Mouse (Mus musculus): ENCODE results near the gene Pknox1. TPM values are rescaled to one million over a fixed set of nuclear protein-coding genes. Genes with fewer than 3 reads are reported as not detected.

The Pknox1 gene
- polyA plus RNA-seq, 1 experiment, result 0.36 TPM

GRCm38 (mm10) chr17:31564858-31565140 lies 265 bp downstream of the Pknox1 start:
- Histone ChIP-seq H3K4me3 (replicated peaks) (peak overlapping the region; percentile 72), H3K9me3 (ENCODE audit: control insufficient read depth, low read length) (no peaks in the 10 kb centered on the region), H3K36me3 (ENCODE audit: control insufficient read depth) (peaks cover 17% of the 10 kb centered on the region), H3K27me3 (ENCODE audit: control insufficient read depth) (no peaks in the 10 kb centered on the region), H3K4me1 (ENCODE audit: control insufficient read depth) (peaks cover 44% of the 10 kb centered on the region)
- TF ChIP-seq GATA1 (IDR thresholded peaks at IDR 0.05; ENCODE audit: low read length), result no peak

GRCm38 (mm10) chr17:31565141-31566056 lies 865 bp downstream of the Pknox1 start:
- H3K9me3 ChIP-seq (ENCODE audit: control insufficient read depth, low read length), result no peaks in the 10 kb centered on the region
- H3K27me3 ChIP-seq (ENCODE audit: control insufficient read depth), result no peaks in the 10 kb centered on the region
- TF ChIP-seq GATA1 (IDR thresholded peaks at IDR 0.05; ENCODE audit: low read length), result no peak
- TF ChIP-seq TAL1 (IDR thresholded peaks at IDR 0.05; ENCODE audit: low read length), result no peak
- H3K4me3 ChIP-seq (replicated peaks), result peak overlapping the region; percentile 72
- H3K4me1 ChIP-seq (ENCODE audit: control insufficient read depth), result peaks cover 44% of the 10 kb centered on the region
- H3K36me3 ChIP-seq (ENCODE audit: control insufficient read depth), result peaks cover 17% of the 10 kb centered on the region

GRCm38 (mm10) chr17:31566276-31566675 lies 1.7 kb downstream of the Pknox1 start:
- no peak for TF ChIP-seq TAL1 (IDR thresholded peaks at IDR 0.05; ENCODE audit: low read length)
- TF ChIP-seq GATA1 (IDR thresholded peaks at IDR 0.05; ENCODE audit: low read length), result no peak
- H3K4me3 ChIP-seq (replicated peaks), result peak overlapping the region; percentile 72
- H3K9me3 ChIP-seq (ENCODE audit: control insufficient read depth, low read length), result no peaks in the 10 kb centered on the region
- H3K27me3 ChIP-seq (ENCODE audit: control insufficient read depth), result no peaks in the 10 kb centered on the region
- H3K4me1 ChIP-seq (ENCODE audit: control insufficient read depth), result peaks cover 46% of the 10 kb centered on the region
- H3K36me3 ChIP-seq (ENCODE audit: control insufficient read depth), result peaks cover 17% of the 10 kb centered on the region

GRCm38 (mm10) chr17:31569756-31570155 lies 5.2 kb downstream of the Pknox1 start:
- peaks cover 17% of the 10 kb centered on the region for H3K36me3 ChIP-seq (ENCODE audit: control insufficient read depth)
- TF ChIP-seq TAL1 (IDR thresholded peaks at IDR 0.05; ENCODE audit: low read length), result no peak
- TF ChIP-seq GATA1 (IDR thresholded peaks at IDR 0.05; ENCODE audit: low read length), result no peak
- no peaks in the 10 kb centered on the region for H3K27me3 ChIP-seq (ENCODE audit: control insufficient read depth)
- H3K4me3 ChIP-seq (replicated peaks), result no peak overlapping the region
- peaks cover 34% of the 10 kb centered on the region for H3K4me1 ChIP-seq (ENCODE audit: control insufficient read depth)
- H3K9me3 ChIP-seq (ENCODE audit: control insufficient read depth, low read length), result no peaks in the 10 kb centered on the region

GRCm38 (mm10) chr17:31570321-31570925 lies 5.9 kb downstream of the Pknox1 start:
- Histone ChIP-seq H3K36me3 (ENCODE audit: control insufficient read depth) (peaks cover 17% of the 10 kb centered on the region), H3K4me3 (replicated peaks) (no peak overlapping the region), H3K9me3 (ENCODE audit: control insufficient read depth, low read length) (no peaks in the 10 kb centered on the region), H3K4me1 (ENCODE audit: control insufficient read depth) (peaks cover 31% of the 10 kb centered on the region), H3K27me3 (ENCODE audit: control insufficient read depth) (no peaks in the 10 kb centered on the region)
- TF ChIP-seq TAL1 (IDR thresholded peaks at IDR 0.05; ENCODE audit: low read length), result no peak
- no peak for TF ChIP-seq GATA1 (IDR thresholded peaks at IDR 0.05; ENCODE audit: low read length)

- TF ChIP-seq GATA1 (IDR thresholded peaks at IDR 0.05; ENCODE audit: low read length) (no peak), TAL1 (IDR thresholded peaks at IDR 0.05; ENCODE audit: low read length) (no peak)
- H3K27me3 ChIP-seq (ENCODE audit: control insufficient read depth), result no peaks in the 10 kb centered on the region
- H3K4me1 ChIP-seq (ENCODE audit: control insufficient read depth), result peaks cover 20% of the 10 kb centered on the region
Measured at GRCm38 (mm10) chr17:31571689-31572088, 7.2 kb downstream of the Pknox1 start.

GRCm38 (mm10) chr17:31574662-31575061 lies 10.1 kb downstream of the Pknox1 start:
- no peak overlapping the region for H3K4me3 ChIP-seq (replicated peaks)
- H3K4me1 ChIP-seq (ENCODE audit: control insufficient read depth), result peaks cover 4% of the 10 kb centered on the region
- TF ChIP-seq TAL1 (IDR thresholded peaks at IDR 0.05; ENCODE audit: low read length) (no peak), GATA1 (IDR thresholded peaks at IDR 0.05; ENCODE audit: low read length) (no peak)

More at GRCm38 (mm10) chr17:31571689-31572088, 7.2 kb downstream of the Pknox1 start:
- H3K36me3 ChIP-seq (ENCODE audit: control insufficient read depth), result peaks cover 18% of the 10 kb centered on the region
- H3K9me3 ChIP-seq (ENCODE audit: control insufficient read depth, low read length), result no peaks in the 10 kb centered on the region
- H3K4me3 ChIP-seq (replicated peaks), result no peak overlapping the region

GRCm38 (mm10) chr17:31576394-31577175 lies 12.1 kb downstream of the Pknox1 start:
- no peak overlapping the region for H3K4me3 ChIP-seq (replicated peaks)
- H3K36me3 ChIP-seq (ENCODE audit: control insufficient read depth), result peaks cover 2% of the 10 kb centered on the region; the same call in 1 of the 2 replicates
- no peaks in the 10 kb centered on the region for H3K9me3 ChIP-seq (ENCODE audit: control insufficient read depth, low read length)
- peaks cover 1% of the 10 kb centered on the region; the same call in 1 of the 2 replicates for H3K4me1 ChIP-seq (ENCODE audit: control insufficient read depth)
- no peaks in the 10 kb centered on the region for H3K27me3 ChIP-seq (ENCODE audit: control insufficient read depth)
- TF ChIP-seq TAL1 (IDR thresholded peaks at IDR 0.05; ENCODE audit: low read length) (no peak), GATA1 (IDR thresholded peaks at IDR 0.05; ENCODE audit: low read length) (no peak)

More at GRCm38 (mm10) chr17:31574662-31575061, 10.1 kb downstream of the Pknox1 start:
- Histone ChIP-seq H3K27me3 (ENCODE audit: control insufficient read depth) (no peaks in the 10 kb centered on the region), H3K36me3 (ENCODE audit: control insufficient read depth) (peaks cover 2% of the 10 kb centered on the region; the same call in 1 of the 2 replicates), H3K9me3 (ENCODE audit: control insufficient read depth, low read length) (no peaks in the 10 kb centered on the region)

GRCm38 (mm10) chr17:31580344-31580743 lies 15.8 kb downstream of the Pknox1 start:
- Histone ChIP-seq H3K27me3 (ENCODE audit: control insufficient read depth) (no peaks in the 10 kb centered on the region), H3K36me3 (ENCODE audit: control insufficient read depth) (peaks cover 17% of the 10 kb centered on the region), H3K9me3 (ENCODE audit: control insufficient read depth, low read length) (no peaks in the 10 kb centered on the region), H3K4me1 (ENCODE audit: control insufficient read depth) (peaks cover 1% of the 10 kb centered on the region; the same call in 1 of the 2 replicates), H3K4me3 (replicated peaks) (no peak overlapping the region)
- no peak for TF ChIP-seq GATA1 (IDR thresholded peaks at IDR 0.05; ENCODE audit: low read length)
- TF ChIP-seq TAL1 (IDR thresholded peaks at IDR 0.05; ENCODE audit: low read length), result no peak

Data from erythroblast, embryonic 14.5 days (primary cell).